Mouse (Mus musculus) adrenal gland, postnatal 4 days (tissue): ENCODE results near the gene Erc2. TPM values are rescaled to one million over a fixed set of nuclear protein-coding genes. Genes with fewer than 3 reads are reported as not detected.

Source experiments
- DNase-seq, 2 experiments: peaks; one replicate each; pipeline ENCODE4 v3.0.0; 2021 to 2022; ENCODE audit warnings: low spot score in 2 of 2, mixed read lengths in 2 of 2
- total RNA-seq, 2 experiments: library from RNA; stranded (reverse); gene quantifications; 2 replicates each; pipeline ENCODE4 v1.2.3; 2021

Erc2 gene
- total RNA-seq, 2 experiments from 2014 or later: 16.9 to 17.7 TPM

- DNase-seq: no peak
These were observed 137.8 kb downstream of the Erc2 start for GRCm38 (mm10) chr14:27759982-27760381.

DNA sequence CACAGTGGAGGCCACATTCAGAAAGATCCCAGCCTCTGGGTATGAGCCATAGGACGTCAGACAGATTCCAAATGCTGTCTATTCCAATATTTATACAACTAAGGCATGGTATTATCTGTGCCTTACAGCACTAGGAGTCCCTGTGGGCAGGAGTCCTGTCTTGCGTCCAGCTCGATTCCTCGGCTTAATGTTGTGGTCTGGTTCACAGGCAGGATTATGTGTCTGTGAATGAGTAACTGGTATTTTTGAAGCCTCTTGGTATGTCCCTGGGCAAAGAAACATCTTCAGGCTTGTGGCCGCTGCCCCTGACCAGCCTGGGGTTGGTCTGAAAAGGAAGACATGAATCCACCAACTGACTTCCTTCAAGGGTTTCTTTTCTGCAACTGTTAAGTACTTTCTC lies 153.1 kb downstream of the Erc2 start:
- no peak for DNase-seq

- no peak for DNase-seq
These were observed 156.3 kb downstream of the Erc2 start for GRCm38 (mm10) chr14:27778503-27778902.

DNA sequence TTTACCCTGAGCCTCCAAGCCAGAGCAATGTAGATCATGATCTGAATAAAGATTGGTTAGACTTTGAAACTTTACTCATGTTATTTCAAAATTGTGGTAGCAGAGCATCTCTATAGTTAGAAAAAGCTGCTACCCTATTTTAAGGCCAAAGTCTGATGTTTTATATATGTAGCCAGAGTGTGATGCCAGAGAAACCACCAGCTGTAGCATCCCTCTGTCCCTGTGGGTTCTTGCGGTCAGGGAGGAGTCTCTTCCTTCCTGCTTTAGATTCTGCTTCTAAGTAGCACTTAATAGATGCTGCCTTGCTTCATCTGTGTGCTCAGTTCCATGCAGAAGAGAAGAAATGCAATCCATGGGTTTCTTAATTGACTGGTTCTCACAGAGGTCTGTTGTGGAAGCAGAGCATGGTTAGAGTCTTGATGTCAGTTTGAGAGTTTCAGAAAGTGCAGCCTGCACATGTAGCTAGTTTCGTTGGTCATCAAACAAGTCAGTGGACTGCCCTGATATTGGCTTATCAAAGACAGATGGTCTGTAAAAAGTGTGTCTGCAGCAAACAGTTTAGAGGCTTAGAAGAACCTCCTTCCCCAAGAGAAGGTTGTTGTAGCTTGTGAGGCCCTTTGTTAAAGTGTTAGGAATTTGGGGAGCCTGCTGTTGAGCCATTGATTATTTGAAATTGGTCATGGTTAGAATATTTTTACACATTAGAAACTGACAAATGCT lies 156.9 kb downstream of the Erc2 start:
- DNase-seq: no peak

GRCm38 (mm10) chr14:27781221-27781620 lies 159.0 kb downstream of the Erc2 start:
- no peak for DNase-seq

DNA sequence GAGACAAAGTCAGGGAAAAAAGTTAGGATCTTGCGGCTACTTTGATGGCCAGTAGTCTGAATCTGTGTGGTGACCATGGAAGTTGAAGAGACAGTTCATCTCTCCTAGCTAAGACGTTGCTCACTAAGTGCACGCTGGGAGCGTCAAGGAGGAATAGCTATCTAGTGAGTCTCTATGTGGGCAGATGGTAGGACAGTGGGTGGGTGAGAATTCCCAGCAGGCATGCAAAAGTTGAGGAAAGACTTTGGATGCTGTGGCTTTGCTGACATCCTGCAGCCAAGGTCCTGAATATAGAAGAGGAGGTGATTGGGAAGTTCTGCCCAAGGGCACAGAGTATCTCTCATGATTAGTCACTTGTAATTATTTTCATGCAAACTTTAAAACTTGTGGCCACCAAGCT lies 162.6 kb downstream of the Erc2 start:
- DNase-seq: no peak

- DNase-seq: no peak
These were observed 163.3 kb downstream of the Erc2 start for GRCm38 (mm10) chr14:27785562-27785961.

DNA sequence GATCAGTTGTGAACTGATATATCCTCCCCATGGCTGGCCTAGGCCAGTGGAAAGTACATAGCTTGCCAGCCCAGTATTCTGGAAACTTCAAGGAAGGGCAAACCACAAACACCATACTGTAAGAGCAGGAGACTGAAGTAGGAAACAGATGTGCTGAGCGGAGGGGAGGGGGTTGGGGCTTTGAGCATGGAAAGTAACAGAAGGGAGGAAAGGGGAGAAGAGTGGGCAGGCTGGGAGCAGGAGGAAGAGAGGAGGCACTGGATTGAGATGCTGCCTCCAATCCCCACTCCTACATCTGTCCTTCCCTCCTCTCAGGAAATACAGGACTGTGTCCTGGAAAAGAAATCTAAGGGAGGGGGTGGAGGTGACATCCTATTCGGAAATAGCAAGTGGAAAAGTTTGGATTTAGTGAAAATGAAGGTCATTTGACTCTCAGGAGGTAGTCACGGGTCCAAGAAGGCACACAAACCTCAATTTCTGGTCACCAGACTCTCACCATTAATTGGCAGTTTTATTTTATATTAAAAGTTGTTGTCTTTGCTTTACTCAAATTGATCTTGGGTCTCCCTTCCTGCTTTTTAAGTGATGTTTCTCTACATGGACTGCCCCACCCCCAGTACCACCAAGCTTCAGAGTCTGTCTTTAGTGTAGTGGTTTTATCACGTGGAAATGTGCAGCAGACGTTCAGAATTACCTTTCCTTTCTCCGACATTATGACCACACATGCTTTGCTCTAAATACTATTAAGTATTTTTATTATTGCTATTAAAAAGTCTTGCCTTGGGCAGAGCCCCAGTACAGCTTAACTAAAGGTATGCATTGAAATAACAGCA lies 167.1 kb downstream of the Erc2 start:
- no peak for DNase-seq

- no peak for DNase-seq
These were observed 176.1 kb downstream of the Erc2 start for GRCm38 (mm10) chr14:27798184-27798934.

- no peak for DNase-seq
These were observed 178.5 kb downstream of the Erc2 start for GRCm38 (mm10) chr14:27800766-27801165.

DNA sequence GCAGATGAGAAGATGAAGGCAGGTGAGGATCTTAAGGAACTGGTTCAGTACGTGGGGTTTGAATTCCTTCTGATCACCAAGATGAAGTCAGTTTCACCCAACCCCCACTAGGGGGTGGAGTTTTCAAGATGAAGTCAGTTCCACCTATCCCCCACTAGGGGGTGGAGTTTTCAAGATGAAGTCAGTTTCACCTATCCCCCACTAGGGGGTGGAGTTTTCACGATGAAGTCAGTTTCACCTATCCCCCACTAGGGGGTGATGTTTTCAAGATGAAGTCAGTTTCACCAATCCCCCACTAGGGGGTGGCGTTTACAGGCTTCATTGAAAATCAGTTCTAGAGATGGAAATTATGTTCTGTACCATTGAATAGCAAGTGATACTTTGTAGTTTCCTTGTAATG lies 181.7 kb downstream of the Erc2 start:
- no peak for DNase-seq

GRCm38 (mm10) chr14:27805064-27805463 lies 182.8 kb downstream of the Erc2 start:
- no peak for DNase-seq

- no peak for DNase-seq
These were observed 185.9 kb downstream of the Erc2 start for GRCm38 (mm10) chr14:27808080-27808479.

DNA sequence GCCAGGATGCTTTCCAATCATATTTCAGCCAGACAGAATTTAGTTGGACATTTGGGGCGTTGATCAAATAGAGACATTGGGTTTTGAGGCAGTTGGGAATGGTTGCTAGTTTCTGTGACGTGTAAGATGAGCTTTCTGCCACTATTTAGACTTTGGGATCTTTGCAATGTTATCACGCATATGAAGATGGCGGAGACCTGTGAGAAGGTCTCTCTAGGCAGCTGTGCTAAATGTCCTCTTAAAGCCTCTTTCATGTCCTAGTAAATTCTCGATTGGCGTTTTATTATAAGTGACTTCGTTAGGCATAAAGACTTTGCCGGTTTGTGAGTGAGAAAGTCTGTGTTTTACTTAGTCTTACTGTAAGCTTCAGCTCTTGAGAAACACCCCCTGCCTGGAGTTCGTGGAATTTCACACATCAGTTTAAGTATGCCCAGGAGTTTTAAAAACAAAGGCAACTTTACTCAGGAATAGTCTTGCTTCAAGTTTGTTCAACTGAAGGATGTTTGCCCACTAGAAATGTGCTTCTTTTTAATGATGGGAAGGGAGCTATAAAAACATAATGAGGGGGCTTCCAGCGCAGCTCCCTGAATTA lies 186.4 kb downstream of the Erc2 start:
- DNase-seq: no peak

DNA sequence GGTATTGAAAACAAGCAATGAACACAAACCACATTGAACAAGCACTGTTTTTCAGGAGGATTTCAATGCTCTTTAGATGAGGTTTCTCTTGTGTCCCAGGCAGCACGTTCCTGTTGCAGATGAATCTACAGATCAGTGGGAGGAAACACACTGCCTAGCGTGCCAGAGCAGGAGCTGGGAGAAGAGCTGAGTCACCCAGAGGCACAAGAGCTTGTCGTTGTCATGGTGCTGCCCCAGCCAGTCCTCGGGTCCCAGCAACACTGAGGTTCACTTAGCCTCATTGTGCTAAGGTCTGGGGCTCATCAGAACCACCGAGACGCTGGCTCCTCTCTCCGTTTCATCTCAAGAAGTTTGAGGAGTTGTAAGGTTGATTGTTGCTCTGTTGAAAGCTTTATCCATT lies 188.6 kb downstream of the Erc2 start:
- no peak for DNase-seq

DNA sequence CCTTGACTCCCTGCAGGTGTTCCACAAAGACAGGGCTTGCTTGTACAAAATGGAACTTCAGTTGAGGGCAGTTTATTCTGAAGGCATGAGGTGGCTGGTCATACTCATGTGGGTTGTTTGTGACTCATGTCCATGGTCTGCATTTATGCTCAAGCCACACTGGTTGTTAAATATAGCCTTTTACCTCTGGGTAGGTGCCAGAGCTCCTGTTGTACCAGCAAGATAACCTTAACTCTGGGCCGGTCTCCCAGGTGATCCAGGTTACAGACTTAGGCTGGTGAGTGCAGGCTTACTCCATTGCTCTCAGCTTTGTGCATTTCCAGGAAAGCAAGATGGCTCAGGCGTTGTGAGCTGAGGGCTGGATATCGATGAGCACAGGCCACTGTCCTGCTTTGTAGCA lies 189.4 kb downstream of the Erc2 start:
- DNase-seq: no peak

DNA sequence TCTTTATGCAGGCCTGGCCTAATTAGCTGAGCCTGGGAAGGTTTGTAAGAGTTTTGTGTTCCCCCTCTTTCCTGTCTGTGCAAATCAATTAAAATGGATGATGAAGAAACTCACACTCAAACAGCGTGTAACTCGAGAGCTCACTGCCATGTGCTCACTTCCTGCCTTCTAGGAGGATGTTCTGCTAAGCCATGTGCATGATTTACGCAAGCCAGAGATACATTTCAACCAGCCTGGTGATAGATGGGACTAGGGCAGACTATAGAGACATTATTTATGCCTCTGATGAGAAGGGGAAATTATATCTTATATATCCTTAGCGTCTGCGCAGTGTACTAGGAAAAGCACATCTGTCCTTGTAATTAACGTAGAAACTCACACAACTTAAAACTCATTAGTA lies 193.5 kb downstream of the Erc2 start:
- no peak for DNase-seq

- DNase-seq: no peak
These were observed 196.8 kb downstream of the Erc2 start for GRCm38 (mm10) chr14:27818986-27819385.

DNA sequence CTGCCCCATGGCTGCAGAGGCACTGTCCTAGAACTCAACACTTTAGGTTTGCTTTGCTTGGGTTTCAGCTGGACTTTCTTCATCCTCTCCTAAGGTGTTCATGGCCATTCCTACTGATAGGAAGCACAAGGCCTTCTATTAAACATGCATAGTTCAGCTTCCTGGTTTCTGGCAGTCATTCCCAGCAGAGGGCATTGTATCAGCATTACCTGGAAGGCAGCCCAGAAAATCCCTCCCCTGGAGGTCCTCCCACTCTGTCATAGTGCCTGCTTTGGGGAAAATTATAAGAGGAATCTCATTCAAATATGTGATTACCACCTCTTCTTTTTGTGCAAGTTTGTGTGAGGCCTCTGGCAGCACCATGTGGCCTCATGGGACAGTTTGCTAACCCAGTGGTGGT lies 199.6 kb downstream of the Erc2 start:
- no peak for DNase-seq

DNA sequence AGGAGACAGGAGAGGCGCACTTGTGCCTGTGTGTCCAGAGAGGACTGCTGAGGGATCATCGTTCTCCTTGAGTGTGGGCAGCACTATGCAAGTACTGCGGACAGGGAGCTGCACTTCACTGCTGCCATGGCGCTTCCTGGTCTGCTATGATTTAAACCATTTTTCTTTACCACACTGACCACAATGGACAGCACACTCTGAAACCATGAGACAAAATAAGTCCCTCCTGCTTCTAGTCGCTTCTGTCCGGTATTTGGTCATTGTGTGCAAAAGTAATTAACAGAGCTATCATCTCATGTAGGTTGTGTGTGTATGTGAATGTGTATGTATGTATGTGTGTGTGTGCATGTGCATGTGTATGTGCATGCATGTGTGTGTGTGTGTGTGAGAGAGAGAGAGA lies 200.3 kb downstream of the Erc2 start:
- no peak for DNase-seq

DNA sequence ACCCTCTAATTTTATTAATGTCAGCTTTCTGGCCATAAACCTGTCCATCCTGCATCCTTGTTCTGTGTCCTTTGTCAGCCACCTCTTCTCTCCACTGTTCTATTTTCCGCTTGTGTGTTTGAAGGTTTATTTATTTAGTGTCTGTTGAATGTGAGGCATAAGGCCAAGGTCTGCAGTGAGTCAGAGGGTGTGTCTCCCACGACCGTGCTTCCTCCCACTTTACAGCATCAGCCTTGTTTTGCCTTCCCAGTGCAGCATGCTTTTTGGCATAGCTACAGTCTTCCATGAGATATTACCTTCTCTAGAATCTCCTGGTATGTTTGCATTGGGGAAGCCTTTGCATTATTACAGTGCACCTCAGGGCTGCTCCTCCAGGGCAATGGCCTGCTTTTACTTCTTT lies 200.8 kb downstream of the Erc2 start:
- DNase-seq: no peak

- DNase-seq: no peak
These were observed 201.7 kb downstream of the Erc2 start for GRCm38 (mm10) chr14:27823897-27824296.
